Mouse (Mus musculus) forebrain, embryonic 13.5 days (tissue): ENCODE measurements around the gene Dync1i2. TPM values are rescaled to one million over a fixed set of nuclear protein-coding genes. Genes with fewer than 3 reads are reported as not detected.

Experiments used
- ATAC-seq: fragments of 200-750 bp; cut with Nextera tagmentation; 2 replicates; pipeline ENCODE4 v1.8.0; 2017
- H3K27ac ChIP-seq: fragments of 300-500 bp; sonication (generic); 2 replicates; pipeline ENCODE4 v1.5.1; 2015; ENCODE audit warnings: inconsistent platforms, mild to moderate bottlenecking, moderate library complexity
- H3K27me3 ChIP-seq: fragments of 300-500 bp; sonication (generic); 2 replicates; pipeline ENCODE4 v1.6.1; 2015; ENCODE audit warnings: mild to moderate bottlenecking, inconsistent platforms
- H3K36me3 ChIP-seq: fragments of 300-500 bp; sonication (generic); 2 replicates; pipeline ENCODE4 v1.6.1; 2015; ENCODE audit warnings: mild to moderate bottlenecking, inconsistent platforms; ENCODE audit not compliant: poor library complexity, severe bottlenecking
- H3K4me1 ChIP-seq: fragments of 300-500 bp; sonication (generic); 2 replicates; pipeline ENCODE4 v1.6.1; 2015; ENCODE audit warnings: inconsistent platforms
- H3K4me2 ChIP-seq: fragments of 300-500 bp; sonication (generic); 2 replicates; pipeline ENCODE4 v1.6.1; 2015; ENCODE audit warnings: inconsistent platforms, mild to moderate bottlenecking, moderate library complexity
- H3K4me3 ChIP-seq: fragments of 300-500 bp; sonication (generic); 2 replicates; pipeline ENCODE4 v1.5.1; 2015; ENCODE audit warnings: mild to moderate bottlenecking, inconsistent platforms
- H3K9ac ChIP-seq: fragments of 300-500 bp; sonication (generic); 2 replicates; pipeline ENCODE4 v1.6.1; 2015; ENCODE audit warnings: mild to moderate bottlenecking, inconsistent platforms
- H3K9me3 ChIP-seq: fragments of 300-500 bp; sonication (generic); replicated peaks from 2 replicates; pipeline ENCODE4 v1.6.1; 2016; ENCODE audit warnings: inconsistent platforms
- WGBS: fragments of 180-500 bp; shearing (Covaris S2); methylation state at CpG from one replicate; pipeline ENCODE4 v1.1.7; 2015; 5-methylcytosine and 5-hydroxymethylcytosine counted together
- polyA plus RNA-seq: library from polyadenylated mRNA; unstranded; fragments of >200 nt; fragmentation: Nextera tagmentation; extraction: Ambion mirVana; gene quantifications from 2 replicates; pipeline ENCODE4 v1.2.1, GENCODE M21; 2015

Dync1i2 gene
- polyA plus RNA-seq, 1 experiment from 2014 or later, result 182 TPM

- Histone ChIP-seq H3K4me2 (no peak overlapping the region), H3K4me1 (peaks cover 27% of the 10 kb centered on the region), H3K27ac (no peak overlapping the region), H3K9ac (no peak overlapping the region), H3K4me3 (no peak overlapping the region), H3K9me3 (0 out of 2 replicates have a peak, but pooled peaks cover 3% of the 10 kb centered on the region), H3K27me3 (no peaks in the 10 kb centered on the region), H3K36me3 (no peaks in the 10 kb centered on the region)
- 55% methylated on average over 2 of the region's 2 CpGs for WGBS
- ATAC-seq, result no peak
Observed at GRCm38 (mm10) chr2:71188861-71189260, 22.6 kb upstream of the Dync1i2 start.

GRCm38 (mm10) chr2:71191391-71192194 is 19.9 kb upstream of the Dync1i2 start:
- Histone ChIP-seq H3K4me3 (peak overlapping the region; percentile 22), H3K9ac (peak overlapping the region; percentile 45), H3K4me2 (peak overlapping the region; percentile 59), H3K4me1 (peaks cover 33% of the 10 kb centered on the region), H3K27ac (peak overlapping the region; percentile 53), H3K9me3 (0 out of 2 replicates have a peak, but pooled peaks cover 3% of the 10 kb centered on the region), H3K27me3 (no peaks in the 10 kb centered on the region), H3K36me3 (no peaks in the 10 kb centered on the region)
- 4% methylated on average over 16 of the region's 16 CpGs for WGBS
- ATAC-seq, result peak; percentile 59; the same call in 1 of the 2 replicates

GRCm38 (mm10) chr2:71192195-71192807 is 19.2 kb upstream of the Dync1i2 start:
- no peaks in the 10 kb centered on the region for H3K27me3 ChIP-seq
- H3K27ac ChIP-seq, result peak overlapping the region; percentile 53
- H3K9ac ChIP-seq, result peak overlapping the region; percentile 45
- 16% methylated on average over 17 of the region's 17 CpGs for WGBS
- H3K36me3 ChIP-seq, result no peaks in the 10 kb centered on the region
- H3K4me3 ChIP-seq, result peak overlapping the region; percentile 22
- ATAC-seq, result 0 out of 2 replicates have a peak, but pooled peaks have one; percentile 50
- 0 out of 2 replicates have a peak, but pooled peaks cover under 1% of the 10 kb centered on the region for H3K9me3 ChIP-seq
- H3K4me2 ChIP-seq, result peak overlapping the region; percentile 59
- peaks cover 33% of the 10 kb centered on the region for H3K4me1 ChIP-seq

GRCm38 (mm10) chr2:71194137-71194960 is 17.2 kb upstream of the Dync1i2 start:
- H3K4me1 ChIP-seq, result peaks cover 33% of the 10 kb centered on the region
- H3K4me2 ChIP-seq, result no peak overlapping the region
- no peak overlapping the region for H3K27ac ChIP-seq
- H3K36me3 ChIP-seq, result no peaks in the 10 kb centered on the region
- no peak overlapping the region for H3K9ac ChIP-seq
- WGBS, result 39% methylated on average over 10 of the region's 10 CpGs
- ATAC-seq, result no peak
- H3K27me3 ChIP-seq, result no peaks in the 10 kb centered on the region
- H3K9me3 ChIP-seq, result no peaks in the 10 kb centered on the region
- H3K4me3 ChIP-seq, result no peak overlapping the region

GRCm38 (mm10) chr2:71196947-71197346 is 14.6 kb upstream of the Dync1i2 start:
- no peak overlapping the region for H3K27ac ChIP-seq
- H3K9ac ChIP-seq, result no peak overlapping the region
- no peaks in the 10 kb centered on the region for H3K9me3 ChIP-seq
- peaks cover 15% of the 10 kb centered on the region for H3K4me1 ChIP-seq
- H3K4me3 ChIP-seq, result no peak overlapping the region
- H3K4me2 ChIP-seq, result no peak overlapping the region
- no peaks in the 10 kb centered on the region for H3K36me3 ChIP-seq
- WGBS, result 86% methylated on average over 4 of the region's 4 CpGs
- ATAC-seq, result no peak
- H3K27me3 ChIP-seq, result no peaks in the 10 kb centered on the region

GRCm38 (mm10) chr2:71198907-71199306 is 12.6 kb upstream of the Dync1i2 start:
- no peaks in the 10 kb centered on the region for H3K27me3 ChIP-seq
- 0 out of 2 replicates have a peak, but pooled peaks cover 5% of the 10 kb centered on the region for H3K9me3 ChIP-seq
- H3K27ac ChIP-seq, result no peak overlapping the region
- H3K4me3 ChIP-seq, result no peak overlapping the region
- no peaks in the 10 kb centered on the region for H3K36me3 ChIP-seq
- H3K4me2 ChIP-seq, result no peak overlapping the region
- H3K4me1 ChIP-seq, result peaks cover 6% of the 10 kb centered on the region
- WGBS, result 64% methylated on average over 3 of the region's 3 CpGs
- H3K9ac ChIP-seq, result no peak overlapping the region
- no peak for ATAC-seq

GRCm38 (mm10) chr2:71200485-71200884 is 11.0 kb upstream of the Dync1i2 start:
- H3K27me3 ChIP-seq, result no peaks in the 10 kb centered on the region
- H3K4me1 ChIP-seq, result no peaks in the 10 kb centered on the region
- ATAC-seq, result no peak
- WGBS, result 74% methylated on average over 4 of the region's 4 CpGs
- H3K4me3 ChIP-seq, result no peak overlapping the region
- H3K9ac ChIP-seq, result no peak overlapping the region
- no peak overlapping the region for H3K4me2 ChIP-seq
- 0 out of 2 replicates have a peak, but pooled peaks cover 5% of the 10 kb centered on the region for H3K9me3 ChIP-seq
- no peaks in the 10 kb centered on the region for H3K36me3 ChIP-seq
- no peak overlapping the region for H3K27ac ChIP-seq

GRCm38 (mm10) chr2:71201886-71202285 is 9.6 kb upstream of the Dync1i2 start:
- no peak overlapping the region for H3K4me2 ChIP-seq
- H3K27ac ChIP-seq, result no peak overlapping the region
- no peaks in the 10 kb centered on the region for H3K36me3 ChIP-seq
- H3K4me1 ChIP-seq, result no peaks in the 10 kb centered on the region
- no peak overlapping the region for H3K9ac ChIP-seq
- no peak overlapping the region for H3K4me3 ChIP-seq
- no peak for ATAC-seq
- no peaks in the 10 kb centered on the region for H3K27me3 ChIP-seq
- 78% methylated on average over 2 of the region's 2 CpGs for WGBS
- H3K9me3 ChIP-seq, result 0 out of 2 replicates have a peak, but pooled peaks cover 5% of the 10 kb centered on the region

GRCm38 (mm10) chr2:71203819-71204432 is 7.6 kb upstream of the Dync1i2 start:
- H3K27ac ChIP-seq, result no peak overlapping the region
- no peaks in the 10 kb centered on the region for H3K36me3 ChIP-seq
- no peaks in the 10 kb centered on the region for H3K27me3 ChIP-seq
- no peak overlapping the region for H3K9ac ChIP-seq
- no peak for ATAC-seq
- H3K4me2 ChIP-seq, result no peak overlapping the region
- no peak overlapping the region for H3K4me3 ChIP-seq
- 0 out of 2 replicates have a peak, but pooled peaks cover 5% of the 10 kb centered on the region for H3K9me3 ChIP-seq
- WGBS, result 87% methylated on average over 16 of the region's 16 CpGs
- H3K4me1 ChIP-seq, result no peaks in the 10 kb centered on the region

- Histone ChIP-seq H3K27me3 (no peaks in the 10 kb centered on the region), H3K9me3 (no peaks in the 10 kb centered on the region), H3K4me2 (no peak overlapping the region), H3K27ac (no peak overlapping the region), H3K9ac (no peak overlapping the region), H3K4me3 (no peak overlapping the region), H3K36me3 (0 out of 2 replicates have a peak, but pooled peaks cover 3% of the 10 kb centered on the region), H3K4me1 (peaks cover 15% of the 10 kb centered on the region)
- no peak for ATAC-seq
- 81% methylated on average over 5 of the region's 5 CpGs for WGBS
Observed at GRCm38 (mm10) chr2:71209041-71209755, 2.3 kb upstream of the Dync1i2 start.

GRCm38 (mm10) chr2:71211096-71211495 is 410 bp upstream of the Dync1i2 start:
- Histone ChIP-seq H3K4me1 (peaks cover 15% of the 10 kb centered on the region), H3K27ac (no peak overlapping the region), H3K9ac (no peak overlapping the region), H3K4me3 (0 out of 2 replicates have a peak overlapping the region, but pooled peaks have one; percentile 88), H3K27me3 (no peaks in the 10 kb centered on the region), H3K36me3 (peaks cover 17% of the 10 kb centered on the region), H3K4me2 (no peak overlapping the region), H3K9me3 (no peaks in the 10 kb centered on the region)
- WGBS, result 88% methylated on average over 2 of the region's 2 CpGs
- no peak; the same call in 1 of the 2 replicates for ATAC-seq
